Comparison of ENCODE assay signal across 30 mouse cellular contexts in the genomic region with DNA sequence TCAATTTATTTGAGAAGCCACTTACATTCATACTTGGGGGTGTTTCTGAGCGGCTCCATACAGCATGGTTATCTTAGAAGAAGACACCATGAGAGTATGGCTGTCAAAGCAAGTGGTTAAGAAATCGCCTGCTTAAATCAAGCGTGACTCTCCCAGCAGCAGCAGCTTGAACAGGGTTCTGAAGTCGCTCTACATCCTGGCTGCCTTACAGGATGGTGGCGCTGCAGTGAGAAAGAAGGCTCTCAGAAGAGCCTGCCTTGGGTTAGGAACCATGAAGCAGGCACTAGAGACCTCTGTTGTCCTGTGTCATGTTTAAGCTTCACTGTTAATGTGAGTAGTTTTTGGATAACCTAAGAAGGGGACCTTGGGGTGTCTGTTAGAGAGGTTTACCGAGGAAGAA.
DNase-seq lines count a peak whose midpoint lies in the region; ATAC-seq and TF ChIP-seq lines count a peak whose summit lies in the region.
"Had no signal": no experiment of that assay in that cellular context is flagged by ENCODE, and none has a peak within 500 bp of the region (broad histone marks: within the 10 kb centered on the region; RNA-seq: fewer than 3 reads in every experiment).

No protein-coding gene starts in this region.

- no peaks in the 10 kb centered on the region for H3K9me3 ChIP-seq in hindbrain, postnatal 0 days (ENCODE audit: low read length)
- H3K9me3 ChIP-seq in hindbrain, embryonic 11.5 days (ENCODE audit: control insufficient read depth, low read length), result no peaks in the 10 kb centered on the region
- no peaks in the 10 kb centered on the region for H3K9me3 ChIP-seq in limb, embryonic 12.5 days
- H3K9me3 ChIP-seq in stomach, postnatal 0 days (ENCODE audit: control insufficient read depth, low read length), result no peaks in the 10 kb centered on the region
- H3K9me3 ChIP-seq: embryonic facial prominence, embryonic 13.5 days; forebrain, embryonic 15.5 days; heart, embryonic 10.5 days; heart, embryonic 13.5 days; hindbrain, embryonic 12.5 days; hindbrain, embryonic 15.5 days; intestine, embryonic 15.5 days had no signal

- 68% methylated on average over 6 of the region's 6 CpGs for whole genome bisulfite sequencing in hindbrain, postnatal 0 days
- 62% methylated on average over 6 of the region's 6 CpGs for WGBS in hindbrain, embryonic 11.5 days
- WGBS in limb, embryonic 12.5 days, result 73% methylated on average over 6 of the region's 6 CpGs
- 79% methylated on average over 6 of the region's 6 CpGs for WGBS in stomach, postnatal 0 days

- no peak for ATAC-seq in hindbrain, postnatal 0 days
- ATAC-seq in hindbrain, embryonic 11.5 days (ENCODE audit: low FRiP score), result no peak
- no peak for ATAC-seq in limb, embryonic 12.5 days (ENCODE audit: insufficient number of reproducible peaks, insufficient read depth, low FRiP score, low TSS enrichment, low read depth)
- ATAC-seq in stomach, postnatal 0 days (ENCODE audit: low FRiP score, low TSS enrichment), result no peak
- ATAC-seq: forebrain, embryonic 15.5 days; intestine, embryonic 15.5 days had no signal

- no peak for DNase-seq in hindbrain, postnatal 0 days (ENCODE audit: low spot score)
- no peak for DNase-seq in hindbrain, embryonic 11.5 days (ENCODE audit: low spot score)
- DNase-seq in ZHBTc4 (ENCODE audit: low read depth, low spot score), result peak; percentile 30
- DNase-seq in stomach, postnatal 0 days (ENCODE audit: low spot score), result no peak
- no peak for DNase-seq in right cerebral cortex, adult 2 months (ENCODE audit: low spot score in 2 of 2)
- DNase-seq: adrenal gland, adult 2 months; adrenal gland, postnatal 25 days; B cell, adult 2 months; cerebellum, adult 11-12 months; cerebellum, adult 8-10 months; cerebellum, postnatal 10 days; cerebellum, postnatal 36 days; embryo, embryonic 11 days; gastrocnemius, postnatal 10 days; gastrocnemius, postnatal 36 days; heart, adult 2 months; heart, postnatal 14 days; heart, postnatal 4 days had no signal

- no peaks in the 10 kb centered on the region for H3K4me1 ChIP-seq in hindbrain, postnatal 0 days (ENCODE audit: insufficient read depth, low read length)
- H3K4me1 ChIP-seq in hindbrain, embryonic 11.5 days (replicated peaks; ENCODE audit: control insufficient read depth, insufficient read depth, low read length), result no peaks in the 10 kb centered on the region
- H3K4me1 ChIP-seq in limb, embryonic 12.5 days (replicated peaks), result peaks cover 26% of the 10 kb centered on the region
- no peaks in the 10 kb centered on the region for H3K4me1 ChIP-seq in stomach, postnatal 0 days (replicated peaks; ENCODE audit: control insufficient read depth, insufficient read depth)
- H3K4me1 ChIP-seq: forebrain, embryonic 15.5 days; heart, embryonic 13.5 days; hindbrain, embryonic 15.5 days; intestine, embryonic 15.5 days had no signal

- no peak overlapping the region for H3K4me3 ChIP-seq in hindbrain, postnatal 0 days (ENCODE audit: low read length)
- H3K4me3 ChIP-seq in hindbrain, embryonic 11.5 days (ENCODE audit: low read depth, low read length), result no peak overlapping the region
- H3K4me3 ChIP-seq in limb, embryonic 12.5 days (replicated peaks), result no peak overlapping the region
- no peak overlapping the region for H3K4me3 ChIP-seq in stomach, postnatal 0 days (ENCODE audit: low read depth, low read length)
- H3K4me3 ChIP-seq: embryonic facial prominence, embryonic 10.5 days; embryonic facial prominence, embryonic 13.5 days; erythroblast, embryonic 14.5 days; forebrain, embryonic 12.5 days; forebrain, embryonic 15.5 days; heart, adult 2 months; heart, embryonic 10.5 days; heart, embryonic 13.5 days; hindbrain, embryonic 12.5 days; hindbrain, embryonic 15.5 days; intestine, embryonic 15.5 days had no signal

- TF ChIP-seq CTCF in hindbrain, postnatal 0 days (IDR thresholded peaks at IDR 0.05; ENCODE audit: low read depth), result 0 out of 2 replicates have a peak, but pooled peaks have one; percentile 15
- TF ChIP-seq CTCF in stomach, postnatal 0 days (IDR thresholded peaks at IDR 0.05; ENCODE audit: low read depth), result no peak

- no peak overlapping the region for H3K9ac ChIP-seq in hindbrain, postnatal 0 days (replicated peaks; ENCODE audit: low read length)
- H3K9ac ChIP-seq in hindbrain, embryonic 11.5 days (ENCODE audit: low read depth, low read length), result no peak overlapping the region
- H3K9ac ChIP-seq in limb, embryonic 12.5 days (replicated peaks), result no peak overlapping the region
- H3K9ac ChIP-seq in stomach, postnatal 0 days (ENCODE audit: low read length), result no peak overlapping the region
- H3K9ac ChIP-seq: embryonic facial prominence, embryonic 13.5 days; forebrain, embryonic 12.5 days; forebrain, embryonic 15.5 days; heart, embryonic 13.5 days; hindbrain, embryonic 12.5 days; hindbrain, embryonic 15.5 days; intestine, embryonic 15.5 days had no signal

- no peaks in the 10 kb centered on the region for H3K27me3 ChIP-seq in hindbrain, postnatal 0 days (ENCODE audit: insufficient read depth, low read length)
- H3K27me3 ChIP-seq in hindbrain, embryonic 11.5 days (ENCODE audit: control insufficient read depth, insufficient read depth, low read length), result no peaks in the 10 kb centered on the region
- no peaks in the 10 kb centered on the region for H3K27me3 ChIP-seq in limb, embryonic 12.5 days
- no peaks in the 10 kb centered on the region for H3K27me3 ChIP-seq in stomach, postnatal 0 days (ENCODE audit: control insufficient read depth, insufficient read depth, low read length)
- H3K27me3 ChIP-seq: CH12.LX; embryonic facial prominence, embryonic 13.5 days; forebrain, embryonic 12.5 days; forebrain, embryonic 15.5 days; heart, embryonic 13.5 days; hindbrain, embryonic 12.5 days; hindbrain, embryonic 15.5 days; intestine, embryonic 15.5 days had no signal

- H3K4me2 ChIP-seq in hindbrain, postnatal 0 days (ENCODE audit: low read depth, low read length), result no peak overlapping the region
- no peak overlapping the region for H3K4me2 ChIP-seq in hindbrain, embryonic 11.5 days (replicated peaks; ENCODE audit: low read depth, low read length)
- no peak overlapping the region for H3K4me2 ChIP-seq in limb, embryonic 12.5 days
- H3K4me2 ChIP-seq in stomach, postnatal 0 days (replicated peaks; ENCODE audit: low read depth), result no peak overlapping the region
- H3K4me2 ChIP-seq: embryonic facial prominence, embryonic 13.5 days; forebrain, embryonic 12.5 days; forebrain, embryonic 15.5 days; heart, embryonic 13.5 days; hindbrain, embryonic 12.5 days; hindbrain, embryonic 15.5 days; intestine, embryonic 15.5 days had no signal

- H3K36me3 ChIP-seq in hindbrain, postnatal 0 days (ENCODE audit: insufficient read depth, low read length), result no peaks in the 10 kb centered on the region
- H3K36me3 ChIP-seq in hindbrain, embryonic 11.5 days (ENCODE audit: control insufficient read depth, insufficient read depth, low read length), result no peaks in the 10 kb centered on the region
- H3K36me3 ChIP-seq in limb, embryonic 12.5 days, result no peaks in the 10 kb centered on the region
- no peaks in the 10 kb centered on the region for H3K36me3 ChIP-seq in stomach, postnatal 0 days (ENCODE audit: control insufficient read depth, insufficient read depth, low read length)
- H3K36me3 ChIP-seq: embryonic facial prominence, embryonic 10.5 days; embryonic facial prominence, embryonic 13.5 days; forebrain, embryonic 12.5 days; forebrain, embryonic 15.5 days; heart, embryonic 10.5 days; heart, embryonic 13.5 days; hindbrain, embryonic 12.5 days; hindbrain, embryonic 15.5 days; intestine, embryonic 15.5 days had no signal

- TF ChIP-seq EP300 in stomach, postnatal 0 days (optimal IDR thresholded peaks at IDR 0.05), result no peak

- no peak overlapping the region for H3K27ac ChIP-seq in hindbrain, postnatal 0 days
- no peak overlapping the region for H3K27ac ChIP-seq in hindbrain, embryonic 11.5 days (ENCODE audit: low read depth, low read length)
- H3K27ac ChIP-seq in limb, embryonic 12.5 days, result peak overlapping the region; percentile 72; the same call in 1 of the 2 replicates
- H3K27ac ChIP-seq in stomach, postnatal 0 days (replicated peaks), result no peak overlapping the region
- H3K27ac ChIP-seq: embryonic facial prominence, embryonic 13.5 days; forebrain, embryonic 12.5 days; forebrain, embryonic 15.5 days; heart, adult 2 months; heart, embryonic 10.5 days; heart, embryonic 13.5 days; hindbrain, embryonic 12.5 days; hindbrain, embryonic 15.5 days; intestine, embryonic 15.5 days had no signal
